Mouse (Mus musculus) ES-E14 (cell line): ENCODE measurements at regions not wholly inside any gene's neighbourhood (a gene's known extent, or its start where the extent isn't known, plus 50 kb on each side); places are given as distances from the start of the nearest gene placed in this dataset.

ENCODE experiments used
- DNase-seq: peaks from one replicate; pipeline ENCODE4 v3.0.0-alpha.2; 2013; ENCODE audit warnings: low read depth, low spot score
- H3K27ac ChIP-seq: 2 replicates; pipeline ENCODE4 v1.5.1; 2012; ENCODE audit warnings: low read depth, mild to moderate bottlenecking, low read length, moderate library complexity, mixed read lengths; ENCODE audit not compliant: poor library complexity, insufficient read depth, severe bottlenecking
- H3K36me3 ChIP-seq: 2 replicates; pipeline ENCODE4 v1.6.1; 2012; ENCODE audit warnings: mild to moderate bottlenecking, low read length, moderate library complexity, mixed read lengths; ENCODE audit not compliant: control insufficient read depth, poor library complexity, insufficient read depth, severe bottlenecking
- H3K4me1 ChIP-seq, 2 experiments: fragments of 150-350 bp in 1 of 2; sonication (generic) in 1 of 2; 2 replicates each; pipeline ENCODE4 v1.6.1; 2012; ENCODE audit warnings: low read length in 2 of 2, mild to moderate bottlenecking in 1 of 2, mixed read lengths in 1 of 2; ENCODE audit not compliant: control insufficient read depth in 2 of 2, insufficient read depth in 2 of 2, poor library complexity in 1 of 2
- H3K4me3 ChIP-seq, 2 experiments: fragments of 150-350 bp in 1 of 2; sonication (generic) in 1 of 2; 2 replicates each; pipeline ENCODE4 v1.5.1; 2012; ENCODE audit warnings: low read length in 2 of 2, low read depth in 1 of 2, mild to moderate bottlenecking in 1 of 2, mixed read lengths in 1 of 2; ENCODE audit not compliant: insufficient read depth in 1 of 2, poor library complexity in 1 of 2, severe bottlenecking in 1 of 2
- H3K9ac ChIP-seq: 2 replicates; pipeline ENCODE4 v1.6.1; 2012; ENCODE audit warnings: low read depth, mild to moderate bottlenecking, low read length, mixed read lengths; ENCODE audit not compliant: poor library complexity, insufficient read depth, severe bottlenecking
- H3K9me3 ChIP-seq: fragments of 150-350 bp; sonication (generic); 2 replicates; pipeline ENCODE4 v1.6.1; 2012; ENCODE audit warnings: low read depth, mild to moderate bottlenecking, low read length; ENCODE audit not compliant: control insufficient read depth, insufficient read depth
- CHD2 ChIP-seq: IDR thresholded peaks from 2 replicates; pipeline ENCODE4 v1.6.1; 2014; ENCODE audit warnings: mild to moderate bottlenecking, low read depth, low read length, inconsistent platforms
- HCFC1 ChIP-seq: IDR thresholded peaks from 2 replicates; pipeline ENCODE4 v1.6.1; 2012; ENCODE audit warnings: low read length, inconsistent platforms, borderline replicate concordance; ENCODE audit not compliant: insufficient read depth
- MAFK ChIP-seq: IDR thresholded peaks from 2 replicates; pipeline ENCODE4 v1.6.1; 2014; ENCODE audit warnings: mild to moderate bottlenecking, low read depth, low read length, inconsistent platforms; ENCODE audit not compliant: insufficient read depth
- ZC3H11A ChIP-seq: IDR thresholded peaks from 2 replicates; pipeline ENCODE4 v1.6.1; 2012; ENCODE audit warnings: low read depth, mild to moderate bottlenecking, inconsistent platforms, low read length, borderline replicate concordance
- ZNF384 ChIP-seq: IDR thresholded peaks from 2 replicates; pipeline ENCODE4 v1.6.1; 2012; ENCODE audit warnings: low read depth, low read length, inconsistent platforms
- in situ Hi-C, 2 experiments: fragments of 600-800 bp; cut with MboI; formaldehyde crosslinking; loops; one replicate each; pipeline ENCODE4 v1.15.1; 2025; ENCODE audit warnings: low sequenced_read_pairs in 2 of 2, inconsistent platforms in 1 of 2; ENCODE audit not compliant: unreplicated experiment in 2 of 2

GRCm38 (mm10) chr4:29604322-29604721, 791.4 kb downstream of the Epha7 start:
- H3K9me3 ChIP-seq = no peaks in the 10 kb centered on the region
- in situ Hi-C loops = no loop called here
- H3K4me3 ChIP-seq = no peak overlapping the region
- no peaks in the 10 kb centered on the region for H3K36me3 ChIP-seq
- no peak for TF ChIP-seq MAFK
- TF ChIP-seq ZNF384 = no peak
- no peak for TF ChIP-seq CHD2
- no peak for TF ChIP-seq HCFC1
- TF ChIP-seq ZC3H11A = no peak
- no peaks in the 10 kb centered on the region for H3K4me1 ChIP-seq
- no peak overlapping the region for H3K27ac ChIP-seq
- H3K9ac ChIP-seq = no peak overlapping the region
- no peak for DNase-seq

- no peak for DNase-seq
- Histone ChIP-seq H3K36me3 (no peaks in the 10 kb centered on the region), H3K27ac (no peak overlapping the region), H3K9me3 (no peaks in the 10 kb centered on the region), H3K4me3 (no peak overlapping the region), H3K4me1 (no peaks in the 10 kb centered on the region), H3K9ac (no peak overlapping the region)
- in situ Hi-C loops = no loop called here
- TF ChIP-seq MAFK = no peak
- TF ChIP-seq ZC3H11A = no peak
- TF ChIP-seq ZNF384 = no peak
- no peak for TF ChIP-seq HCFC1
- TF ChIP-seq CHD2 = no peak
These were observed 805.0 kb downstream of the Epha7 start for GRCm38 (mm10) chr4:29617910-29618309.

- in situ Hi-C loops = no loop called here
- no peak for TF ChIP-seq ZNF384
- no peak for TF ChIP-seq MAFK
- TF ChIP-seq ZC3H11A = no peak
- 0 out of 2 replicates have a peak, but pooled peaks have one; percentile 12 for TF ChIP-seq CHD2
- no peak for TF ChIP-seq HCFC1
- Histone ChIP-seq H3K36me3 (no peaks in the 10 kb centered on the region), H3K9ac (no peak overlapping the region), H3K27ac (no peak overlapping the region), H3K9me3 (no peaks in the 10 kb centered on the region), H3K4me3 (no peak overlapping the region), H3K4me1 (no peaks in the 10 kb centered on the region)
- peak; percentile 28 for DNase-seq
These were observed 832.1 kb downstream of the Epha7 start for GRCm38 (mm10) chr4:29644839-29645565.

GRCm38 (mm10) chr4:29653951-29654350, 841.0 kb downstream of the Epha7 start:
- Histone ChIP-seq H3K4me3 (no peak overlapping the region), H3K9me3 (no peaks in the 10 kb centered on the region), H3K4me1 (no peaks in the 10 kb centered on the region), H3K9ac (no peak overlapping the region), H3K36me3 (no peaks in the 10 kb centered on the region), H3K27ac (no peak overlapping the region)
- in situ Hi-C loops = no loop called here
- TF ChIP-seq CHD2 (no peak), MAFK (no peak), HCFC1 (no peak), ZNF384 (no peak), ZC3H11A (no peak)
- DNase-seq = no peak

GRCm38 (mm10) chr4:29655606-29656005, 842.7 kb downstream of the Epha7 start:
- in situ Hi-C loops = no loop called here
- Histone ChIP-seq H3K36me3 (no peaks in the 10 kb centered on the region), H3K4me1 (no peaks in the 10 kb centered on the region), H3K27ac (no peak overlapping the region), H3K9me3 (no peaks in the 10 kb centered on the region), H3K4me3 (no peak overlapping the region), H3K9ac (no peak overlapping the region)
- TF ChIP-seq ZNF384 = no peak
- no peak for TF ChIP-seq HCFC1
- no peak for TF ChIP-seq CHD2
- TF ChIP-seq ZC3H11A = no peak
- TF ChIP-seq MAFK = no peak
- no peak for DNase-seq
